Mouse (Mus musculus): Measurements from ENCODE around the gene Ppfia4.

- no peak for TF ChIP-seq POLR2A (IDR thresholded peaks at IDR 0.05; ENCODE audit: insufficient read depth, low read depth, low read length)
- no peak for TF ChIP-seq CTCF (IDR thresholded peaks at IDR 0.05)
These were observed 48.3 kb upstream of the Ppfia4 start for GRCm38 (mm10) chr1:134381051-134381450.
